Mouse (Mus musculus): ENCODE data around the gene Smarca1. TPM values are rescaled to one million over a fixed set of nuclear protein-coding genes. Genes with fewer than 3 reads are reported as not detected.
A peak's percentile ranks its signal among the peaks of the same experiment; 100 is the strongest.

Gene Smarca1
- polyA plus RNA-seq, 1 experiment from 2014 or later = 23.2 TPM

GRCm38 (mm10) chrX:47912904-47913542 lies 20.2 kb upstream of the Smarca1 start:
- DNase-seq (ENCODE audit: low spot score) (peak; percentile 11), ATAC-seq (ENCODE audit: insufficient read depth, low FRiP score, low TSS enrichment) (no peak)
- Histone ChIP-seq H3K4me2 (ENCODE audit: low read depth) (peak overlapping the region; percentile 42), H3K27ac (ENCODE audit: low read depth, low read length) (no peak overlapping the region), H3K9ac (ENCODE audit: low read length) (no peak overlapping the region; the same call in 1 of the 2 replicates), H3K9me3 (ENCODE audit: control insufficient read depth, low read length) (no peaks in the 10 kb centered on the region), H3K4me1 (ENCODE audit: control insufficient read depth, insufficient read depth, low read length) (no peaks in the 10 kb centered on the region), H3K36me3 (ENCODE audit: control insufficient read depth, insufficient read depth, low read length) (no peaks in the 10 kb centered on the region), H3K4me3 (ENCODE audit: low read depth, low read length) (peak overlapping the region; percentile 54), H3K27me3 (ENCODE audit: control insufficient read depth, insufficient read depth, low read length) (no peaks in the 10 kb centered on the region)
- WGBS = 26% methylated on average over 8 of the region's 8 CpGs

GRCm38 (mm10) chrX:47912306-47912792 lies 19.6 kb upstream of the Smarca1 start, which contains the start of gene Ocrl:
TSS of gene Ocrl (plus strand) at chrX:47912387.
- Histone ChIP-seq H3K36me3 (ENCODE audit: control insufficient read depth, insufficient read depth, low read length) (no peaks in the 10 kb centered on the region), H3K27me3 (ENCODE audit: control insufficient read depth, insufficient read depth, low read length) (no peaks in the 10 kb centered on the region), H3K4me2 (ENCODE audit: low read depth) (peak within 1 kb of the TSS; percentile 42), H3K27ac (ENCODE audit: low read depth, low read length) (peak within 1 kb of the TSS; percentile 63), H3K9ac (ENCODE audit: low read length) (peak within 1 kb of the TSS; percentile 77), H3K9me3 (ENCODE audit: control insufficient read depth, low read length) (no peaks in the 10 kb centered on the region), H3K4me3 (ENCODE audit: low read depth, low read length) (peak within 1 kb of the TSS; percentile 54), H3K4me1 (ENCODE audit: control insufficient read depth, insufficient read depth, low read length) (no peaks in the 10 kb centered on the region)
- WGBS = 10% methylated on average over 33 of the region's 35 CpGs
- ATAC-seq (ENCODE audit: insufficient read depth, low FRiP score, low TSS enrichment) = peak; percentile 88
- peak; percentile 74 for DNase-seq (ENCODE audit: low spot score)

- H3K4me2 ChIP-seq (ENCODE audit: low read depth) = peak overlapping the region; percentile 53
- H3K36me3 ChIP-seq (ENCODE audit: control insufficient read depth, insufficient read depth, low read length) = no peaks in the 10 kb centered on the region
- no peaks in the 10 kb centered on the region for H3K9me3 ChIP-seq (ENCODE audit: control insufficient read depth, low read length)
- H3K4me3 ChIP-seq (ENCODE audit: low read depth, low read length) = peak overlapping the region; percentile 53
- no peak overlapping the region for H3K27ac ChIP-seq (ENCODE audit: low read depth, low read length)
- no peaks in the 10 kb centered on the region for H3K27me3 ChIP-seq (ENCODE audit: control insufficient read depth, insufficient read depth, low read length)
- peak overlapping the region; percentile 57 for H3K9ac ChIP-seq (ENCODE audit: low read length)
- H3K4me1 ChIP-seq (ENCODE audit: control insufficient read depth, insufficient read depth, low read length) = no peaks in the 10 kb centered on the region
- peak; percentile 27 for DNase-seq (ENCODE audit: low spot score)
- ATAC-seq (ENCODE audit: insufficient read depth, low FRiP score, low TSS enrichment) = peak; percentile 65
- WGBS = 22% methylated on average over 25 of the region's 36 CpGs
These were observed 805 bp downstream of the Smarca1 start for GRCm38 (mm10) chrX:47891907-47892430.

GRCm38 (mm10) chrX:47891243-47891906 lies 1.4 kb downstream of the Smarca1 start:
- Histone ChIP-seq H3K4me2 (ENCODE audit: low read depth) (peak overlapping the region; percentile 53), H3K9me3 (ENCODE audit: control insufficient read depth, low read length) (no peaks in the 10 kb centered on the region), H3K27ac (ENCODE audit: low read depth, low read length) (no peak overlapping the region), H3K36me3 (ENCODE audit: control insufficient read depth, insufficient read depth, low read length) (no peaks in the 10 kb centered on the region), H3K4me3 (ENCODE audit: low read depth, low read length) (peak overlapping the region; percentile 53), H3K27me3 (ENCODE audit: control insufficient read depth, insufficient read depth, low read length) (no peaks in the 10 kb centered on the region), H3K9ac (ENCODE audit: low read length) (peak overlapping the region; percentile 57; the same call in 1 of the 2 replicates), H3K4me1 (ENCODE audit: control insufficient read depth, insufficient read depth, low read length) (no peaks in the 10 kb centered on the region)
- DNase-seq (ENCODE audit: low spot score) = peak; percentile 24
- ATAC-seq (ENCODE audit: insufficient read depth, low FRiP score, low TSS enrichment) = peak; percentile 67
- WGBS = 19% methylated on average over 10 of the region's 12 CpGs

GRCm38 (mm10) chrX:47887401-47887800 lies 5.4 kb downstream of the Smarca1 start:
- Histone ChIP-seq H3K27ac (ENCODE audit: low read depth, low read length) (no peak overlapping the region), H3K27me3 (ENCODE audit: control insufficient read depth, insufficient read depth, low read length) (no peaks in the 10 kb centered on the region), H3K9me3 (ENCODE audit: control insufficient read depth, low read length) (no peaks in the 10 kb centered on the region), H3K4me3 (ENCODE audit: low read depth, low read length) (no peak overlapping the region), H3K4me1 (ENCODE audit: control insufficient read depth, insufficient read depth, low read length) (no peaks in the 10 kb centered on the region), H3K36me3 (ENCODE audit: control insufficient read depth, insufficient read depth, low read length) (no peaks in the 10 kb centered on the region), H3K4me2 (ENCODE audit: low read depth) (no peak overlapping the region), H3K9ac (ENCODE audit: low read length) (no peak overlapping the region)
- WGBS = 89% methylated on average over 2 of the region's 2 CpGs
- no peak for DNase-seq (ENCODE audit: low spot score)
- ATAC-seq (ENCODE audit: insufficient read depth, low FRiP score, low TSS enrichment) = no peak

- ATAC-seq (ENCODE audit: insufficient read depth, low FRiP score, low TSS enrichment) (no peak), DNase-seq (ENCODE audit: low spot score) (no peak)
- Histone ChIP-seq H3K9ac (ENCODE audit: low read length) (no peak overlapping the region), H3K27ac (ENCODE audit: low read depth, low read length) (no peak overlapping the region), H3K36me3 (ENCODE audit: control insufficient read depth, insufficient read depth, low read length) (no peaks in the 10 kb centered on the region), H3K9me3 (ENCODE audit: control insufficient read depth, low read length) (no peaks in the 10 kb centered on the region), H3K4me1 (ENCODE audit: control insufficient read depth, insufficient read depth, low read length) (no peaks in the 10 kb centered on the region), H3K4me2 (ENCODE audit: low read depth) (no peak overlapping the region), H3K4me3 (ENCODE audit: low read depth, low read length) (no peak overlapping the region), H3K27me3 (ENCODE audit: control insufficient read depth, insufficient read depth, low read length) (no peaks in the 10 kb centered on the region)
- 78% methylated on average over 6 of the region's 6 CpGs for WGBS
These were observed 10.0 kb downstream of the Smarca1 start for GRCm38 (mm10) chrX:47882813-47883212.

GRCm38 (mm10) chrX:47880052-47880451 lies 12.7 kb downstream of the Smarca1 start:
- WGBS = 52% methylated on average over 2 of the region's 2 CpGs
- Histone ChIP-seq H3K27ac (ENCODE audit: low read depth, low read length) (no peak overlapping the region), H3K4me3 (ENCODE audit: low read depth, low read length) (no peak overlapping the region), H3K4me2 (ENCODE audit: low read depth) (no peak overlapping the region), H3K36me3 (ENCODE audit: control insufficient read depth, insufficient read depth, low read length) (no peaks in the 10 kb centered on the region), H3K9ac (ENCODE audit: low read length) (no peak overlapping the region), H3K27me3 (ENCODE audit: control insufficient read depth, insufficient read depth, low read length) (no peaks in the 10 kb centered on the region), H3K9me3 (ENCODE audit: control insufficient read depth, low read length) (no peaks in the 10 kb centered on the region), H3K4me1 (ENCODE audit: control insufficient read depth, insufficient read depth, low read length) (no peaks in the 10 kb centered on the region)
- no peak for ATAC-seq (ENCODE audit: insufficient read depth, low FRiP score, low TSS enrichment)
- DNase-seq (ENCODE audit: low spot score) = no peak

GRCm38 (mm10) chrX:47858544-47858943 lies 34.2 kb downstream of the Smarca1 start:
- ATAC-seq (ENCODE audit: insufficient read depth, low FRiP score, low TSS enrichment) (no peak), DNase-seq (ENCODE audit: low spot score) (no peak)
- no peaks in the 10 kb centered on the region for H3K36me3 ChIP-seq (ENCODE audit: control insufficient read depth, insufficient read depth, low read length)
- no peak overlapping the region for H3K4me2 ChIP-seq (ENCODE audit: low read depth)
- no peak overlapping the region for H3K9ac ChIP-seq (ENCODE audit: low read length)
- no peak overlapping the region for H3K4me3 ChIP-seq (ENCODE audit: low read depth, low read length)
- WGBS = 88% methylated on average over 1 of the region's 1 CpGs
- no peak overlapping the region for H3K27ac ChIP-seq (ENCODE audit: low read depth, low read length)
- H3K9me3 ChIP-seq (ENCODE audit: control insufficient read depth, low read length) = no peaks in the 10 kb centered on the region
- H3K27me3 ChIP-seq (ENCODE audit: control insufficient read depth, insufficient read depth, low read length) = no peaks in the 10 kb centered on the region
- no peaks in the 10 kb centered on the region for H3K4me1 ChIP-seq (ENCODE audit: control insufficient read depth, insufficient read depth, low read length)
